Mouse (Mus musculus) myocyte (in vitro differentiated cells): Measurements from ENCODE around the gene Il1b.

Experiments used
- E2F4 ChIP-seq: IDR thresholded peaks from one replicate; pipeline ENCODE4 v1.6.1; 2011; ENCODE audit warnings: mild to moderate bottlenecking, control low read depth, moderate library complexity; ENCODE audit not compliant: insufficient read depth
- MAX ChIP-seq: IDR thresholded peaks from one replicate; pipeline ENCODE4 v1.6.1; 2011; ENCODE audit warnings: low read depth, mild to moderate bottlenecking, control low read depth
- MYOD1 ChIP-seq, 3 experiments: IDR thresholded peaks; one replicate each; pipeline ENCODE4 v1.6.1; 2011; ENCODE audit warnings: control low read depth in 2 of 3, low read depth in 2 of 3, mild to moderate bottlenecking in 2 of 3, moderate library complexity in 1 of 3; ENCODE audit not compliant: insufficient read length in 2 of 3, control insufficient read depth in 1 of 3
- MYOG ChIP-seq, 3 experiments: IDR thresholded peaks; one replicate each; pipeline ENCODE4 v1.6.1; 2011; ENCODE audit warnings: control low read depth in 2 of 3, low read depth in 2 of 3, mild to moderate bottlenecking in 2 of 3; ENCODE audit not compliant: insufficient read length in 2 of 3, control insufficient read depth in 1 of 3, insufficient read depth in 1 of 3
- POLR2A ChIP-seq: IDR thresholded peaks from one replicate; pipeline ENCODE4 v1.6.1; 2011; ENCODE audit warnings: low read depth, mild to moderate bottlenecking, control low read depth, moderate library complexity; ENCODE audit not compliant: insufficient read length
- SRF ChIP-seq: IDR thresholded peaks from one replicate; pipeline ENCODE4 v1.6.1; 2011; ENCODE audit warnings: low read depth; ENCODE audit not compliant: control insufficient read depth, insufficient read length
- TCF12 ChIP-seq: IDR thresholded peaks from one replicate; pipeline ENCODE4 v1.6.1; 2011; ENCODE audit warnings: mild to moderate bottlenecking, control low read depth; ENCODE audit not compliant: poor library complexity, insufficient read depth, severe bottlenecking
- USF1 ChIP-seq: IDR thresholded peaks from one replicate; pipeline ENCODE4 v1.6.1; 2011; ENCODE audit warnings: low read depth, mild to moderate bottlenecking, control low read depth, moderate library complexity

DNA sequence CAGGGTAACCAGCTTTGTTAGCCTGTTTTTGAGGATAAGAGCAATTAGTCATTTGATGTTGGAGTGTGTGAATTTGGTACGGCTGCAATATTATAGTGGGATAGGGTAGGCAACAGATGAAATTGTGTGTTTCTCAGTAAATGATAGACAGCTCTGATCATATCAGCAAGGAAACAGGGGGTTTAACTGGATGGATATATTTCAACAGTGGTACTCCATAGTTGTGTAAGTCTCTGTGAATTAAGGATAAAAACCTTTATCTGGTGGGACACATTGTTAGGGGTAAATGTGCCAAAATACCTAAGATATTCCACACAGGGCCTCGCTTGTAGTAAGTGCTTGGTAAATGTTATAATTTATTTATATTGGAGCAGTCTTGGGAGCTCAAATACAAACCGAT, 31.4 kb upstream of the Il1b start:
- TF ChIP-seq MYOG (IDR thresholded peaks at IDR 0.05; ENCODE audit: control insufficient read depth in 1 of 3, insufficient read depth in 1 of 3, insufficient read length in 2 of 3, low read depth in 2 of 3): no peak
- no peak for TF ChIP-seq E2F4
- TF ChIP-seq POLR2A: no peak
- TF ChIP-seq MYOD1 (IDR thresholded peaks at IDR 0.05; ENCODE audit: control insufficient read depth in 1 of 3, insufficient read length in 2 of 3, low read depth in 2 of 3): no peak
- no peak for TF ChIP-seq TCF12
- no peak for TF ChIP-seq USF1
- TF ChIP-seq MAX: no peak
- no peak for TF ChIP-seq SRF
